Mouse (Mus musculus) T-helper 1 cell (primary cell): ENCODE measurements around the gene Slc5a9.

Experiments used
- in situ Hi-C: fragments of 300-600 bp; cut with MboI, MseI; formaldehyde crosslinking; loops from one replicate; pipeline ENCODE4 v1.15.1; 2025; ENCODE audit warnings: high pct_unique_total_duplicates

The Slc5a9 gene

DNA sequence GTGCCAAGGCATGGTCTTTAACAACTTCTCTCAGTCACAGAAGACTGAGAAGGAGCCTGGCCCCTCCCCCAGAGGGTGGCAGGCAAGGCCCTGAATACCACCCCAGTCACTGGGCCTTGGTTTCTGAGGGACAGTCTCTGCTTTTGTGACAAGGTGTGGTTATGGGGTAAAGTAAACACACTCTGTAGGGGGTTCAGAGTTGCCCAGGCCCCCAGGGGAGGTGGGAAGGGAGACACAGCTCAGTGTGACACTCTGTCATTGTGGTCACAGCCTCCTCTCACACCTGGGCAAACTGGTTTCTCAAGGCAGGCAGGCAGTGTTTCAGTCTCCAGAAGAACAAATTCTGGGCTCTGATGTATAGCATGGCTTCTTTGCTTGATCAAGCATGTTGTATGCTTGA lies at the start of gene Slc5a9:
Slc5a9 (minus strand) TSS at position 144 of the 400 bp plus-strand sequence.
- in situ Hi-C loops: loop anchor here (5.0 kb wide), 1 partner anchor 50 kb away; no protein-coding TSS in a partner anchor

DNA sequence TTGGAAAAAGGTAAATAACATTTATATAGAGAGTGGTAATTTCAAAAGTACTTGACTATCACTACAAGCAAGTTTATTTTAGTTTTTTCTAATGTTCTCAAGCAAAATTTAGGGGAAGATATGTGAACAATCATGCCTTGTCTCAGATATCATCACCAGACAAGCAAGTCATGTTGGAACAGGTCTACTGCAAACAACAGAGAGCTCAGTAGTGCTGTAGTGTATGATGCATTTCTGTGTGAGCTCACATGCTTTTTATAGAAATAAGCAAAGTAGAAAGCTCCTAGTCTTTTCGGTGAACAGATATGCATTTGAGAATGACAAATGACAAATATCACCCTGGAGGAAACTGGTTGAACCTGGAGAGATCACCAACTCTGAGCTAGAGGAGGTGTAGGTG lies 16.4 kb upstream of the Slc5a9 start, which contains the start of gene Skint8:
Skint8 (plus strand) TSS at position 301 of the 400 bp plus-strand sequence.
- in situ Hi-C loops: no loop called here

DNA sequence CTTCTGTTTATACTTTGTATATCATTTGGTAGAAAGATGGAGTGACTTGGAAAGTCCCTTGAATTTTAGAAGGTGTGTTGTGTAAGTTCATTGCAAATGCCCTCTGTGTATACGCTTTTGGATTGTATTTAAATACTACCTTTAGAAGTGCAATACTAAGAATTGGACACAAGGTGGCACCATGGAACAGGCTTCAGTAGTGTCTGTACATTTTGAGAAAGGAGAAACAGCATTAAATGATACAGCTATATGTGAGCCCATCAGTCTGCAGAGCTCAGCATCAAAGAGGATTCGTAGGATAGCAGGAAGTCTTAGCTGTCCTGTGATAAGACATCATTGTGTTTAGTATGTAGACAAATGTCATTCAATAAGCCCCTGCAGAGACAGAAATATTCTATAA lies 5.2 kb upstream of the Slc5a9 start:
- in situ Hi-C loops: no loop called here

DNA sequence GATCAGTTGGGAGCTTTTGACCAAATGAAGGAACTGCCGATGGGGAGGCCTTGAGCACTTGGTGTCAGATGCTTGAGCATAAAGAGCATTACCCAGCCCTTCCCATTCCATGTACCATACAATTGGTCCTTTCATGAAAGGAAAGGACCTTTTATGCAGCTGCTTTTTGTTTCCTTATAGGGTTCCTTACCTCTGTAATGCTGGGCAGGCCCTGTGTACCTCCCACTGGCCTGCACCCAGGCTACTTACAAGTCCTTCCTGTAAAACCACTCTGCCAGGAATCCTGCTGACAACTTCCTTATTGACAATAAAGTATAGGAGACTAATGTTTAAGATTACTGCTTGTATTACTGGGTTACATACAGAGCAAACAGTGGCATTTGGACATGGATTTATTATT lies 1.2 kb downstream of the Slc5a9 start:
- in situ Hi-C loops: loop anchor here (5.0 kb wide), 1 partner anchor 51 kb away; no protein-coding TSS in a partner anchor

DNA sequence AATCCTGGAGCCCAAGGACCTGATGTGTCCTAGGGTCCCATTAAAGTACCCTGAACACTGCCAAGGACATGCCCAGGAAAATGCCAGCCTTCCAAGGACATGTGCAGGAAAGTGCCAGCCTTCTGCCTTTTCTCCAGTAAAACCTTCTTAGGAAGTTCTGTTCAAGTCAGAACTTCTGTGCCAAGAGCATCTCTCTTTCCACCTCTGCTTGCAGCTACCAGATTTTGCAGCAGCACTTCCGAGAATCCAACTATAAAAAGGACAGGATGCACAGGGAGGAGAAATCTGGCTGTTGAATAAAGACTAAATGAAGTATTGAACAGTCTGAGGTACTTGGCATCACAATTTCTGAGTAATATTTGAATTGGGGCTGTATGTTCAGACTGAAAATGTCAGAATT lies 2.2 kb downstream of the Slc5a9 start:
- in situ Hi-C loops: loop anchor here (5.0 kb wide), 1 partner anchor 52 kb away; no protein-coding TSS in a partner anchor

DNA sequence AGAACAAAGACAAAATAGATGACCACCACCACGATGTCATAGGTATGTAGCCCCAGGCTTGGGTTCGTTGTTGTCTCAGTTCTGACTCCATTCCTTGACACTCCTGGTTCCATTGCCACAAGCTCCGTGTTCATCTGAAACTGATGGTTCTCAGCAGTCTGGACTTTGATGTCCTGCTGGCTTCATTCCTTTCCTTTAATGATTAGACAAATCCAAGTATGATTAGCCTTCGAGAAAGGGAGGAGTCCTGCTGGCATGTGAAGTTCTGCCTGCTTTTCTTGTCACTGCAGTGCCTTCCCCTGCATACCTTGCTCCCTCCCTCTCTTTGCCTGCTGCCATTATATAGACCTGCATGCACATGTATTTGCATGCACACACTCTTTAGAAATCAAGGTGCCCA lies 4.2 kb downstream of the Slc5a9 start:
- in situ Hi-C loops: loop anchor here (10.0 kb wide), 1 partner anchor 776 kb away; no protein-coding TSS in a partner anchor

DNA sequence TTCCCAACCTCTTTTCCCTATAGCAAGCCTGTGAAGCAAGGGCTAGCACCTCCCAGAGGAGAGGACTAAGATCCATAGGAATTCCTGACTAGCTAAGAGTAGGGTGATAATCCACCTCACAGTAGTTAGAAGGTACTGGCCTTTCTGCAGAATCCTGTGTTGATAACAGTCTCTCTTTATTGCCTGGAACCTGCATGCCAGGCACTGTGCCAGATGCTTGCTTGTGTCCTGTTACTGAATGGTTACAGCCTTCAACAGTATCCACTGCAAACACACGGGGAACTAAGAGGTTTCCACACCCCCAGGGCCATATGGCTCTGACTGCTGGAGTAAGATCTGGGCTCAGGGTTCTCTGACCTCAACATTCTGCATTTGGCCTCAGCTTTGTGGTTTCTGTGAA lies 5.0 kb downstream of the Slc5a9 start:
- in situ Hi-C loops: loop anchor here (10.0 kb wide), 1 partner anchor 777 kb away; no protein-coding TSS in a partner anchor

DNA sequence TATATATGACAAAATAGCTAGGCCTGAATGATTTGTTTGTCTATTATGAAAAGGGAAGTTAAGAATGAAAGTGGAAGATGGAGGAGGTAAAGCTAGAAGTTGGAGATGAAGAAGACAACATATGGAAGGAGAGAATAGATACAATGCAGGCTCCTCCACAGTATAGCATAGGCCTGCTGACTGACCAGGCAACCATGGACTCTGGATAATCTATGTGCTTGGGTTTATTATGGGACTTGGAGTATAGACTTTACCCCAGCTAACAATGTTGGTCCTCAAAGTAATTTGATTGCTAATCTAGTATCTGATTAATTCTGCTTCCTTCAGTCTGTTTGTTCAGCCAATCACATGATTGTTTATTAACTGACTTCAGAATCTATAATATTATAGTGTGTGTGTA lies 10.6 kb downstream of the Slc5a9 start:
- in situ Hi-C loops: loop anchor here (10.0 kb wide), 1 partner anchor 783 kb away; no protein-coding TSS in a partner anchor

DNA sequence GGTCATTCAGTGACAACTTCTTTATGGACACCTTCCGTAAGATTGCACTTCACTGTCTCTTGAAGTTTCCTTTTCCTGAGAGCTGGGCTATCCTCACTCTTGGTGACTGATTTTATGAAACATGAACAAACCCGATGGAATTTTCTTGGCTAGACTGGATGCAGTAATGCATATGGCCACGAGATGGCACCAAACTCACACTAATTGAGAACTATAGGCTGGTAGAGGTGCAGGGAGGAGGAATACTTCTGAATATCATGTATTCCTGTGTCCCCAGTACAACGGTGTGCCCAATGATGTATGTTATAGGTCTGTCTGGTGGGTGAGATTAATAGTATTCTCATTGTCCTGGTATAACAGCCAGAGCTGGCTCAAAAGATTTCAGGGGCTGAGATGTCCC lies 16.1 kb downstream of the Slc5a9 start:
- in situ Hi-C loops: no loop called here

DNA sequence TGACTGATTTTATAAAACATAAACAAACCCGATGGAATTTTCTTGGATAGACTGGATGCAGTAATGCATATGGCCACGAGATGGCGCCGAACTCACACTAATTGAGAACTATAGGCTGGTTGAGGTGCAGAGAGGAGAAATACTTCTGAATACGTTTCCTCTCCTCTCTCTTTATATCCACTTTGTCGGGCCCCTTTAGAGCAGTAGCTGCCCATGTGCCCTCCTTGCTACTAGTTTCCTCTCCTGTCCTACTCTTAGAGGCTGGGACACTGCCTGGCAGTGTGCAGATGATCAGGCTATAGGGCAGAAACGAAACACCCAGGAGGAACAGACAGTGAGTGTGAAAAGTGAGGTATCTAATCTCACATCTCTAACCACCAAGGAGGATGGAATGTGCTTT lies 16.7 kb downstream of the Slc5a9 start:
- in situ Hi-C loops: no loop called here

DNA sequence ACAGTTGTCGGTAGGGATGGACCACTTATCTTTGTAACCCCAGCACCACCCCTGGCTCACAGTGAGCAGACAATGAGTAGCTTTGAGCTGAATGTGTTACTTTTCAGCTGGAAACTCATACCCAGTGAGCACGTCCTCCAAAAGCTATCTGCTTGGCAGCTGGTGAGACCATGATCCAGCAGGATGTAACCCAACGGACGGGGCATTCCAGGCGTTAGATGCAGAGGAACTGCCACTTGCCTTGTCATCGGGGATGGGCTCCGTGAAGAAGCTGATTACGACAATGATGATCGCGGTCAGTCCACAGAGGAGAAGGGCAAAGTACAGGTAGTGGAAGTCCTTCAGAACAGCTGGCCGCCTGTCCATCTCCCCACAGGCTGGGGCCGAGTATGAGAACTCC lies 19.2 kb downstream of the Slc5a9 start:
- in situ Hi-C loops: no loop called here

DNA sequence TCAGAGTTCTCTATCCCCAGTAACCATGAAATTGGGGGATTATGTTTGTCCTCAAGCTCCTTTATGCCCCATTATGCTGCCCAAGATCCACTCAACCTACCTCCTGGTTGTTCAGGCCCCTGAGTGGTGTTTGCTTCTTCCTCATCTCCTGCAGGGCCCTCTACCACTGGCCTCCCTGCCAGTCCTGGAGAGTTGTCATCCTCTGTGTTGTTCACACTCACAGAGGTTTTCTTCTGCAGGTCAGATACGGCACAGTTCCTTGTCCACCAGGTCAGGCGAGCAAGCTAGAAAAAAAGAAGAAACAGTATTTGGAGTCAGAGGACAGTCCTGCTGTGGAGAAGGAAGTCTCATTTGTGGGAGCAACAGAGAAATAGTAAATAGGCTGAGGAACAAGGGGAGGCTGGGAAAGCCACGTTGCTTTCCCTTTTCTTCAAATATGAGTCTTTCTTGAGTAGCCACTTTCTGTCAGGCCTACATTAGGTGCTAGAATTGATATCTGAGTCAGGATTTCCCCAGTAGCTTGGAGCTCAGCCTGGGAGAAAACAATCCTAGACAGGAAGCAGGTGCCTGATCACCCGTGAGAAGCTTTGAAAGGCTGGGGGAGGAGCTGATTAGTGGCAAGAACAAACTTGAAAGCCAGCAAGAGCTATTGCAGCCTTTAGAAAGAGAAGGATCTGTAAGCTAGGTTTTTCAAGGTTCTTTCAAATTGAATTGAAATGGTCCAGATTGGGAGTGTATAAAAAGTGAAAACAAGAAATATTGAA lies 22.4 kb downstream of the Slc5a9 start:
- in situ Hi-C loops: no loop called here

DNA sequence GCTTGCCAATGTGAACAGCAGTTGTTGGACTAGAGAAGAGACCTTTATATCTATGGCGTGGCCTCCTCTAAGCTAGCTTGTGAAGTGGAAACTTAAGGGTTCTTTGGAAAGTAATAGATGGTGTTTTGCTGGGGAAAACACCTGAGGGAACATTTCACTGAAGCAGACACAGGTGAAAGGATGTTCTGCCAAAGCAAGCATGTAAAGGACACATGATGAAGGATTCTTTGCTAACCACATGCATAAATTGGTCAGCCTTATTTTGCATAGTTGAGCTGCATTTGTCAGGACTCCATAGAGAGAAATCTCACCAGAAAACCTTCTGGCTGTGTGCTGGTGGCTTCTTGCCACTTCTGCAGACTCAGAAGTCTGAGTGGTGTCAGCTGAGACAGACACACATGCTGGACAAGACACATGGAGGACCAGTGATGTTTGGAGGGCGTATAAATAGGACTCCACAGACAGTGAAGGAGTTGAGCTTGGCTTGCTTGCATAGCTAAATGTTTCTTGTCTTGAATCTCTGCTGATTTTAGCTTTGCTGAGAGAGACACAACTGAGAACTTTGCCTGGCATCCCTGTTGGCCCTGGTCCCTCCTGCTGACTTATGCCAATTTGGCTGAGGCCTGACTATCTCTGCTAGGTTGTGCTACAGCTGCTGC lies 34.8 kb downstream of the Slc5a9 start:
- in situ Hi-C loops: no loop called here

DNA sequence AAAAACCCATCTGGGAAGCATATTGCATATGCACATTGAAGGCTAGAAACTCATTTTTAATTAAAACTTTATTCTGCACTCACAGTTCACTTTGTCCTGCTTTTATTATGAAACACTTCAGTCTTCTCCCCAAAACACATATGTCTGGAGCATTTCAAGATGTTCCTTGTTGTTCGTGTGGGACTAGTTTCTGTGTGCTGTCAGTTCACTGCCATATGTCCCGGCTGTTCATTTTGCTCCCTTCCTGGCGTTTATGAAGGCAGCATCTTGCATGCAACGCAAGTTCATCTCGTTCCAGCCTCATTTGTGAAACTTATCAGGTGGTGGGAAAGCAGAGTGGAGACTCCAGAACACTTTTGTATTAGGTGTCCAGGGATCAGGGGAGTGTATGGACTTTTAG lies 36.0 kb downstream of the Slc5a9 start:
- in situ Hi-C loops: no loop called here

DNA sequence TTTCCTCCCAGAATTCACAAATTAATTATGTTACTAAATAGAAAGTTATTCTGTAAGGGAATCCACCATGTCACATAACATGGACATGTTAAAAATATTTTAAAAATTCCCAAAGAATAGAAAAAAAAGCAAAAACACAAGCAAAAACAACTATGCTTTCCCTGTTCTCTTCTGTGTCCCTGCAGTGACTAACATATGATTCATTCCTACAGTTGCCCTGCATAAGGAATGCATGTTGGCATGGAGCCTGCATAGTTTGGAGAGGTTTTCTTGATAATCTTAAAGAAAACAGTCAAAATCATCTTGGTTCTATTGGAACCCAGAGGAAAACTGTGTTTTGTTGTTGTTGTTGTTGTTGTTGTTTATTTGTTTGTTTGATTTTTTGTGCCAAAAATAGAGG lies 50.1 kb downstream of the Slc5a9 start:
- in situ Hi-C loops: no loop called here

DNA sequence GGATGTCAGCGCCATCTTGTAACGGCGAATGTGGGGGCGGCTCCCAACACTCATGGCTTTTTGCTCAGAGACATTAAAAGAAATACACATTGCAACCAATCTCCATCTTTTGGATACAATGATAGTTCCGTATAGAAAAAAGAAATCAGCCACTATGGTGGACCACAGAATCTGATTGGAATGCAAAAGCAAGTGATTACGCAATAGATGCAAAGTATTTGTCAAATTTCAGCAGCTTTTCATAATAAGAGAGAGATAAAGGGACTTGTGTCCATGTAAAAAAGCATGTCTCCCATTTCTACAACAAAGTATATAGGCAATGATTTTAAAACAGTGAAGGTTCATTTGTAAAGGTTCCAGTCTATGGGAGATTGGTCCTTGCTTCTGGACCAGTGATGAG lies 63.8 kb downstream of the Slc5a9 start:
- in situ Hi-C loops: no loop called here
